Mouse (Mus musculus): ENCODE results near the gene Pilrb1.
"Not testable (repeated sequence)": the region's sequence is repeated elsewhere in the genome, so short reads cannot be mapped to it uniquely, and the experiment has no call there.

DNA sequence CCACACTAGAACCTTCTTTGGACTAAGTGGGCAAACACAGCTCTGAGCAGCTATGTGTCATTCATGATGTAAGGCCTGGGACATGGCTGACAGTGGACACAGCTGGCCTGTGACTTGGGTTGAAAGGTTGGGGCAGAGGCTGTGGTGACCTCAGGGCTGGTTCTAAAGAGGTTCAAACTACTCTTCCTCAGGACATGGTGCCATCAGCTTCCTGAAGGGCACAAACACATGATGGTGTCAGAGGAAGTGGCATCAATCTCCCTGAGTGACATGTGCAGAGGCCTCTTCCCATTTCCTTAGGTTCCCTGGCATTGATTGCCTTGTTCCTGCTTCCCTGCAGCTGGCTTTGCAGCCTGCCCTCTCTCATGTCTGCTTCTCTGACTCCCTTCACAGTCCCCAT, 20.8 kb downstream of the Pilrb1 start:
- not testable (repeated sequence) for TF ChIP-seq CTCF (IDR thresholded peaks at IDR 0.05; ENCODE audit: low read depth); EP300 (optimal IDR thresholded peaks at IDR 0.05)
